Mouse (Mus musculus) limb, embryonic 15.5 days (tissue): ENCODE data around the gene Crkl. TPM values are rescaled to one million over a fixed set of nuclear protein-coding genes. Genes with fewer than 3 reads are reported as not detected.

Source experiments
- ATAC-seq: fragments of 200-750 bp; cut with Nextera tagmentation; 2 replicates; pipeline ENCODE4 v1.8.0; 2017; ENCODE audit warnings: low read depth, moderate TSS enrichment; ENCODE audit not compliant: insufficient number of reproducible peaks, low FRiP score, low TSS enrichment
- H3K27ac ChIP-seq: fragments of 300-500 bp; sonication (generic); 2 replicates; pipeline ENCODE4 v1.5.1; 2015; ENCODE audit warnings: moderate library complexity, mild to moderate bottlenecking, inconsistent platforms
- H3K27me3 ChIP-seq: fragments of 300-500 bp; sonication (generic); 2 replicates; pipeline ENCODE4 v1.6.1; 2015; ENCODE audit warnings: inconsistent platforms
- H3K36me3 ChIP-seq: fragments of 300-500 bp; sonication (generic); 2 replicates; pipeline ENCODE4 v1.6.1; 2015; ENCODE audit warnings: inconsistent platforms
- H3K4me1 ChIP-seq: fragments of 300-500 bp; sonication (generic); 2 replicates; pipeline ENCODE4 v1.6.1; 2015; ENCODE audit warnings: inconsistent platforms
- H3K4me2 ChIP-seq: fragments of 300-500 bp; sonication (generic); 2 replicates; pipeline ENCODE4 v1.6.1; 2015; ENCODE audit warnings: mild to moderate bottlenecking, inconsistent platforms
- H3K4me3 ChIP-seq: fragments of 300-500 bp; sonication (generic); 2 replicates; pipeline ENCODE4 v1.5.1; 2015; ENCODE audit warnings: mild to moderate bottlenecking, inconsistent platforms
- H3K9ac ChIP-seq: fragments of 300-500 bp; sonication (generic); 2 replicates; pipeline ENCODE4 v1.6.1; 2015; ENCODE audit warnings: inconsistent platforms
- H3K9me3 ChIP-seq: fragments of 300-500 bp; sonication (generic); 2 replicates; pipeline ENCODE4 v1.6.1; 2016; ENCODE audit warnings: inconsistent platforms
- WGBS: fragments of 180-500 bp; shearing (Covaris S2); methylation state at CpG from one replicate; pipeline ENCODE4 v1.1.7; 2015; 5-methylcytosine and 5-hydroxymethylcytosine counted together
- polyA plus RNA-seq: library from polyadenylated mRNA; unstranded; fragments of >200 nt; fragmentation: Nextera tagmentation; extraction: Ambion mirVana; gene quantifications from 2 replicates; pipeline ENCODE4 v1.2.1, GENCODE M21; 2015

Gene Crkl
- polyA plus RNA-seq, 1 experiment from 2014 or later = 69.5 TPM

- Histone ChIP-seq H3K4me1 (peaks cover 12% of the 10 kb centered on the region; the same call in 1 of the 2 replicates), H3K4me3 (no peak overlapping the region), H3K36me3 (peaks cover 32% of the 10 kb centered on the region), H3K9me3 (no peaks in the 10 kb centered on the region), H3K9ac (no peak overlapping the region), H3K4me2 (no peak overlapping the region), H3K27me3 (no peaks in the 10 kb centered on the region), H3K27ac (no peak overlapping the region)
- ATAC-seq = no peak
- 87% methylated on average over 4 of the region's 4 CpGs for WGBS
These were observed 8.5 kb downstream of the Crkl start for GRCm38 (mm10) chr16:17460254-17460653.

DNA sequence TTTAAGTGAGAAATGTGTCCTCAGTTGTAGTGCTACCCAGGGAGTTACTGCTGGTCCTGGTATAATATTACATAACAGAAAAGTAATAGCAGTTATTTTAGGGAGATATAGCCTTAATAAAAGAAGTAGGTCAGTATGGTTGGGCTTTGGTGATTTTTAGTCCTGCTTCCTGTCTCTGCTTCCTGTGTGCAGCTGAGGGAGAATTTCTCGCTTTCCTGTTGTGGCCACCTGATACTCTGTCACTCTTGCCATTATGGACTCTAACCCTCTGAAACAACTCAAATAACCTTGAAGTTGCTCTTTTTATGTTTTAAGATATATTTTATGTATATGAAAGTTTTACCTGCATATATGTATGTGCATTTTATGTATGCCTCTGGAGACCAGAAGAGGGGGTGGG lies 9.8 kb downstream of the Crkl start:
- WGBS = 83% methylated on average over 1 of the region's 1 CpGs
- no peaks in the 10 kb centered on the region for H3K27me3 ChIP-seq
- ATAC-seq = no peak
- H3K4me1 ChIP-seq = peaks cover 5% of the 10 kb centered on the region; the same call in 1 of the 2 replicates
- no peak overlapping the region for H3K9ac ChIP-seq
- H3K9me3 ChIP-seq = no peaks in the 10 kb centered on the region
- H3K4me2 ChIP-seq = no peak overlapping the region
- peaks cover 24% of the 10 kb centered on the region for H3K36me3 ChIP-seq
- H3K4me3 ChIP-seq = no peak overlapping the region
- H3K27ac ChIP-seq = no peak overlapping the region

DNA sequence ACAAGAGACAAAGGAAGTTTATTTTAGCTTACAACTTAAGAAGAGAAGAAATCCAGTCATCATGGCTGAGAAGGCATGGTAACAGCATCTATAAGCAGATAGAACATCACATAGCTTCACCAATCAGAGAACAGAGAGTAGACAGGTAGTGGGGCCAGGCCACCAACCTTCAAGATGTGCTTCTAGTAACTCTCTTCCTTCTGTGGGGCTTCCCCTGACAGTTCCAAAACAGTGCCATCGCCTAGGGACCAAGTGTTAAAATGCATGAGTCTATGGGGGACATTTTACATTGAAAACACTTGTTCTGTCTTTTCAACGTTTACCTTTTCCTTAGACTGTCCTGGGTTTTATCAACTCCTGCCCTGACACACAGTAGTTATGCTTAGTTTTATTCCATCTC lies 11.4 kb downstream of the Crkl start:
- Histone ChIP-seq H3K27me3 (no peaks in the 10 kb centered on the region), H3K4me2 (no peak overlapping the region), H3K9ac (no peak overlapping the region), H3K36me3 (peaks cover 17% of the 10 kb centered on the region), H3K4me3 (no peak overlapping the region), H3K27ac (no peak overlapping the region), H3K9me3 (no peaks in the 10 kb centered on the region), H3K4me1 (no peaks in the 10 kb centered on the region)
- 83% methylated on average over 2 of the region's 2 CpGs for WGBS
- no peak for ATAC-seq

DNA sequence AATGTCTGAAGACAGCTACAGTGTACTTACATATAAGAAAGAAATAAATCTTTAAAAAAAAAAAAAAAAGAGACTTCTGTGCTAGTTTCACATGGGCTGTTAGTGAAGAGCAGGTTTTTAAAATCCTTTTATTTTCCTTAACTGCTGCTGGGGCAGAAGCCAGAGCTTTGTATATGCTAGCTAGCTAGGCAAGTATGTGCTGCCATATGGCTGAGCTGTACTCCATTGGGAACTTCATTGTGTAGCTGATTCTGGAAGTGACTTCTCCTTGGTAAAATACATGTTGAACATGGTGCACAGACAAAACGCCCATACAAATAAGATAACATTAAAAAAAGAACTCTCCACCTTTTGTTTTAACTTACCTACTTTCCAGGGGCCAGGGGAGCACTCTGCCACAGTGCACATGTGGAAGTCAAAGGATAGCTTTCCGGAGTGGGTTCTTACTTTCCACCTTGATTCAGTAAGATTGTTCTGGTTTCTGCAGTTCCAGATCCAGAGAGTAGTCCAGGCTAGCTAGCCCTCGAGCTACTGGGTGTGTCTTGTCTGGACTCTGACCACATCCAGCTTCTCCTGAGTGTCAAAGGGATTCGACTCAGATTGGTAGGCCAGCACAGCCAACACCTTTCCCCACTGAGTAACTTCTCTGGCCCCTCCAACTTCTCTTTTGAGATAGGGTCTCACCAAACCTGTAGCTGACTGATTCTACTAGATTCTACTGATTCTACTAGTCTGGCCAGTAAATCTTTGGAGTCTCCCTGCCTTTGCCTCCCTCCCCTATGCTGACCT lies 15.3 kb downstream of the Crkl start:
- H3K4me2 ChIP-seq = no peak overlapping the region
- H3K27me3 ChIP-seq = no peaks in the 10 kb centered on the region
- 84% methylated on average over 4 of the region's 4 CpGs for WGBS
- no peak overlapping the region for H3K27ac ChIP-seq
- ATAC-seq = no peak
- H3K9me3 ChIP-seq = no peaks in the 10 kb centered on the region
- peaks cover 20% of the 10 kb centered on the region for H3K36me3 ChIP-seq
- no peak overlapping the region for H3K9ac ChIP-seq
- H3K4me3 ChIP-seq = no peak overlapping the region
- H3K4me1 ChIP-seq = no peaks in the 10 kb centered on the region

- Histone ChIP-seq H3K4me1 (no peaks in the 10 kb centered on the region), H3K36me3 (peaks cover 32% of the 10 kb centered on the region), H3K4me3 (no peak overlapping the region), H3K9me3 (no peaks in the 10 kb centered on the region), H3K9ac (no peak overlapping the region), H3K27ac (no peak overlapping the region), H3K4me2 (no peak overlapping the region), H3K27me3 (no peaks in the 10 kb centered on the region)
- no peak for ATAC-seq
- WGBS = 90% methylated on average over 6 of the region's 6 CpGs
These were observed 20.7 kb downstream of the Crkl start for GRCm38 (mm10) chr16:17472498-17472897.

- Histone ChIP-seq H3K4me1 (no peaks in the 10 kb centered on the region), H3K27ac (no peak overlapping the region), H3K36me3 (peaks cover 31% of the 10 kb centered on the region), H3K4me2 (no peak overlapping the region), H3K9ac (no peak overlapping the region), H3K4me3 (no peak overlapping the region), H3K9me3 (no peaks in the 10 kb centered on the region), H3K27me3 (no peaks in the 10 kb centered on the region)
- no peak for ATAC-seq
These were observed 22.3 kb downstream of the Crkl start for GRCm38 (mm10) chr16:17474091-17474490.

DNA sequence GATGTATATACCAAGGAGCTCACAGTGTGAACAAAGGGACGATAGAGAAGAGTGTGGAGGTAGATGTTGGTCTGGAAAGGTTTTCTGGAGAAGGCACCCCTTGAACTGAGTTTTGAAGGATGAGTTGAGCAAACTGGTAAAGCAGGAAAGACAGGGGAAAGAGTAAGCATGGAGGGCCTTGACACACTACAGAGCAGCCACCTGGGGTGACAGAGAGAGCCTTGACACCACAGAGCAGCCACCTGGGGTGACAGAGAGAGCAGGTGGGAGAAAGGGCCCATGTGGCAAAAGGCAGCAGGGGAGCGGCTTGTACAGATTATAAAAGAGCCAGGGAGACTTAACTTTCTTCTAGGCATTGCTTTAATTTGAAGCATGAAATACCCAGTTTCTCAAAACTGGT lies 23.0 kb downstream of the Crkl start:
- H3K4me3 ChIP-seq = no peak overlapping the region
- H3K4me2 ChIP-seq = no peak overlapping the region
- no peak overlapping the region for H3K9ac ChIP-seq
- no peaks in the 10 kb centered on the region for H3K27me3 ChIP-seq
- H3K36me3 ChIP-seq = peaks cover 26% of the 10 kb centered on the region
- H3K27ac ChIP-seq = no peak overlapping the region
- 77% methylated on average over 2 of the region's 2 CpGs for WGBS
- no peaks in the 10 kb centered on the region for H3K9me3 ChIP-seq
- H3K4me1 ChIP-seq = no peaks in the 10 kb centered on the region
- no peak for ATAC-seq

GRCm38 (mm10) chr16:17475326-17475725 lies 23.5 kb downstream of the Crkl start:
- Histone ChIP-seq H3K27me3 (no peaks in the 10 kb centered on the region), H3K9ac (no peak overlapping the region), H3K36me3 (peaks cover 21% of the 10 kb centered on the region), H3K4me3 (no peak overlapping the region), H3K27ac (no peak overlapping the region), H3K4me1 (no peaks in the 10 kb centered on the region), H3K4me2 (no peak overlapping the region), H3K9me3 (no peaks in the 10 kb centered on the region)
- 89% methylated on average over 4 of the region's 4 CpGs for WGBS
- ATAC-seq = no peak

GRCm38 (mm10) chr16:17478331-17478943 lies 26.6 kb downstream of the Crkl start:
- Histone ChIP-seq H3K36me3 (peaks cover 18% of the 10 kb centered on the region), H3K9ac (no peak overlapping the region), H3K4me1 (no peaks in the 10 kb centered on the region), H3K4me2 (no peak overlapping the region), H3K4me3 (no peak overlapping the region), H3K27me3 (no peaks in the 10 kb centered on the region), H3K27ac (no peak overlapping the region), H3K9me3 (no peaks in the 10 kb centered on the region)
- 81% methylated on average over 4 of the region's 4 CpGs for WGBS
- no peak for ATAC-seq

GRCm38 (mm10) chr16:17481465-17481864 lies 29.7 kb downstream of the Crkl start:
- no peaks in the 10 kb centered on the region for H3K27me3 ChIP-seq
- no peaks in the 10 kb centered on the region for H3K9me3 ChIP-seq
- peaks cover 41% of the 10 kb centered on the region for H3K36me3 ChIP-seq
- WGBS = 91% methylated on average over 2 of the region's 2 CpGs
- no peak overlapping the region for H3K4me2 ChIP-seq
- no peak overlapping the region for H3K9ac ChIP-seq
- H3K4me3 ChIP-seq = no peak overlapping the region
- no peaks in the 10 kb centered on the region for H3K4me1 ChIP-seq
- ATAC-seq = no peak
- H3K27ac ChIP-seq = no peak overlapping the region

DNA sequence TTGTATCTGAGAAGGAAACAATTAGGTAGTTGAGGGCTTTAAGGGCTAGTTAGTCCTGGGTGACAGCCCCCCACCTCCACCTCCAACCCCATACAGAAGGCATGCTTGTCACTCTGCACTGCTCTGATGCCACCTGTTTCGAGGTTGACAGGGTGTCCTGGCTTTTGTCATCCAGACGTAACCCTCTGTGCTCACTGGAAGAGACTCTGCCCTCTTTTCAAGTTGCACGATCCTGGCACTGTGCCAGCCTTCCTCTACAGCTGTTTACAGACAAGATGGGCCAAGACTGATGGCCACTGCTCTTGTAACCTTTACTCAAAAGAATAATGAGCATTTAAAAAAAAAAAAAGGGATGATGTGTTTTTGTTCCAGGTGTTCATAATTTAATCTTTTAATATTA lies 34.7 kb downstream of the Crkl start:
- H3K27me3 ChIP-seq = peaks cover 24% of the 10 kb centered on the region
- H3K27ac ChIP-seq = no peak overlapping the region
- ATAC-seq = no peak
- H3K4me2 ChIP-seq = no peak overlapping the region
- peaks cover 46% of the 10 kb centered on the region for H3K36me3 ChIP-seq
- 32% methylated on average over 3 of the region's 3 CpGs for WGBS
- H3K4me1 ChIP-seq = peaks cover 14% of the 10 kb centered on the region
- no peak overlapping the region for H3K4me3 ChIP-seq
- no peaks in the 10 kb centered on the region for H3K9me3 ChIP-seq
- H3K9ac ChIP-seq = no peak overlapping the region
